Mouse (Mus musculus): ENCODE results near the gene Pde12.

The Pde12 gene

GRCm38 (mm10) chr14:26639961-26640360, 29.7 kb downstream of the Pde12 start:
- peak; percentile 36 for DNase-seq

DNA sequence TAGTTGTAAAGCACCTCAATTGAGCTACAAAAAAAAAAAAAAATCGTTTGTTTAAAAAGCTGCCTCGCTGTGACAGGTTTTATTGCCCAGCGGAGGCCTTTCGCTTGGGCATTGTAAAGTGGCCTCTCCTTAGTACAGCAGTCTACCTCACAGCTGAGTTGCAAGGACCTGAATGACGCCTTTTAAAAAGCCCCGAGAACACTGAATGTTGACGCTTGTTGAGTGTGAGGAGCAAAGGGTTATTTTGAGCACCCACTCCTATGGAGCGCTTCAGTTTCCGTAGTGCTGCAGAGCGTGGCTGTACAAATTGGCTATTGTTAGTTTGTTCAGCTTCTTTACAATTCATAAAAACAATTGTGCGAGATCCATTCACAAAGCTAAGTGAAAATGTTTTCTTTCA, 30.4 kb downstream of the Pde12 start:
- DNase-seq = no peak

DNA sequence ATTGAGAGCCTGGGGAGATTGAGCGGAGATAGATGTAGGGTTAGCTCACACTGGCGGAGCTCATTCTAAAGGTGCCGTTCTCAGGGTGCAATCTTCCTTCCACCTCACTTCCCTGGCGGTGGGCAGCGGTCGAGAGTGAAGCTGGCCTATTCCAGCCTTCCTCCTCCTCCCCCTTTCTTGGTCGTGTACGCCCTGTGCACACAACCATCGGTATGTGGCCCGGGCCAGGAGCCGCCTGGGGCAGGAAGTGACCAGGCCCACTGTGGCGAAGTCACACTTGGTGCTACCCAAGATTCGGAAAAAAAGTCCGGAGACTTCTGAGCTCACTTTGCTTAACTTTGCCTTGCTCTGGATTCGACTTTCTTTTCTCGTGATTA, 31.0 kb downstream of the Pde12 start:
- DNase-seq = peak; percentile 71

DNA sequence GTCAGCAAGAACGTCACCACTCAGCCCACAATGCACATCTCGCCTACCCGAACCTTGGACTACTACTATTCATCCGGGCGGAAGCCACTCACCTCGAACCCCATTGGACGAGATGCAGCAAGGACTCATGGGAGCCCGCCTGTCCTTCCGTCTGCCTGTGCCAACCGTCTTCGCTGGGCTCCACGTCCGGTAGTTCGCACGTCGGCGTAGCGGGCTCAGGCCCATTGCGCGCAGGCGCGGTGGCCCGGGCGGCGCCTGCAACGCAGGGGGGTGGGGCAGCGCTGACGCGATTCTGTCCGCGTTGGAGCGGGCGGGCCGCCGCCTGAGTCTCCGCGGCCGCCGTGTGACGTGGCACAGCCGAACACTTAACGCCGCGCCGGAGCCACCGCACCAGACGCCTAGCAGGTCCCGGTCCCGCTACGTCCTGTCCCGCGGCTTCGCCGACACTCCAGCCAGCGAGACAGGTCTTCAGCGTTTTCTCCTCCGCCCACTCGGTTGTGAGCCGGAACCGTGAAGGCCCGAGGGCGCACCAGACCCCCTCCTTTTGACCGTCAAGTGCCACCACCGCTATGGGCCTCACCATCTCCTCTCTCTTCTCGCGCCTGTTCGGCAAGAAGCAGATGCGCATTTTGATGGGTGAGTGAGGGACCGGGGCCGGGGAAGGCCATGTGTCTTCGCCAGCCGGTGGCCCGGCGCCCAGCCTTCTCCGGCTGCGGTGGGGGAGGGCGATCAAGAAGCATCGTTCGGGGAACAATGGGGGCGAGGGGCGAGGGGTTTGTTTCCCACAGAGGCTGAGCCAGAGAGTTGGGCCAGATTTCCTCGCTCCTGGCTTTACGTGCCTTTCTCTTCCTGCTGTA, 31.6 kb downstream of the Pde12 start, which contains the start of gene Arf4:
Gene Arf4 (plus strand): TSS at position 224 of the 857 bp plus-strand sequence.
- peak; percentile 99 for DNase-seq

GRCm38 (mm10) chr14:26637025-26637850, 32.4 kb downstream of the Pde12 start:
- peak; percentile 80 for DNase-seq

DNA sequence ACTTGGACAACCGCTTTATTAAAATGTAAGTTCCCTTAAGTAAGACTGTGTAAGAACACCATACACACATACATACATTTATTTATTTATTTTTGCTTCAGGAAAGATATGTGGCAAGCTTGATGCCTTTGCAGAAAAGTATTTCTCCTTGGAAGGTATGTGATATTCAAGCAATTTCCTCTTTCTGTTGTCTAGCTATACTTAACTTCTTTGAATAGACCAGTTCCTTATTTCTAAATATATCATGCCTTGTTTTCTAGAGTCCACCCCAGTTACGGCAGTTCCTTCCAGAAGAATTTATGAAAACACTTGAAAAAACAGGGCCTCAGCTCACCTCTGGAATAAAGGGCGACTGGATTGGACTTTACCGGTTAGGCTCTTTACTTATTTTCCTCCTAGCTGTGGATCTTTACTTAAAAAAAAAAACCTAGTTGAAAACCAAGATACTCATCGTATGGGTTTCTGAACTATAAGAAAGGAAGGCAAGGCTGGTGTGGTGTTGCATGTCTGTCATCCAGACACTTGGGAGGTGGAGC, 43.0 kb downstream of the Pde12 start:
- DNase-seq = peak; percentile 68

DNA sequence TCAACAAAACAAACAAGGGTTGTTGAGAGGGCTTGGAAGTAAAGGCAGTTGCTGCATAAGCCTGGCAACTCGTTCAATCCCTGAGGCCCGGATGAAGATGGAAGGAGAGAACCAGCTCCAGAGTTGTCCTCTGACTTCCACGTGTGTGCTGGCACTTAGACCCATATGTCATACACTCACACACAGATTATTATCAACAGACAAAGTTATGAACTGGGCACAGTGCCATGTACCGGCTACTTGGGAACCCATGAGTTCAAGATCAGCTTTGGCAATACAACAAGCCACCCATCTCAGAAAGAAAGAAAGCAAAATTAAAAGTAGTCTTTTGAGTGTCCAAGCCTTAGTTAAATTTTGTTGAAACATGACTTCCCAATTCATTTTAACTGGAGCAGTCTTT, 44.4 kb downstream of the Pde12 start:
- no peak for DNase-seq

DNA sequence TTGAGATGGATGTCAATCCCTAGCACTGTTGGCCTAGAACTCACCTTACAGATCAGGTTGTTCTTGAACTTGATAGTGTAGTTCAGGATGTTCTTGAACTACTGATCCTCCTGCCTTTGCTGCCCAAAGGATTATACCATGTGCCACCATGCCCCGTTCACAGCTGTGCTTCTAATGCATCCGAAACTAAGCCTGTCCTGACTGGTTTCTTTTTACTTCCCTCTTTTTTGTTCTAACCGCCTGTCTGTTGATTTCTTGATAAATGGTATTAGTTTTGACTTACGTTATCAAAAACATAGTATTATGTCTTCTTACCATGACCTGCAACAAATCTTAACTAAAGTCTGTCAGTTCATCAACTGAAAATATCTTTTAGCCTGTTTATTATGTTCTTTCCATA, 59.0 kb downstream of the Pde12 start:
- DNase-seq = no peak
